Mouse (Mus musculus) small intestine, adult 2 months (tissue): ENCODE results near the gene Ttll1.

Source experiments
- CTCF ChIP-seq: fragments of 200-500 bp; IDR thresholded peaks from 2 replicates; pipeline ENCODE4 v1.5.1; 2012; ENCODE audit warnings: low read depth, mild to moderate bottlenecking, control low read depth, inconsistent platforms, low read length, moderate library complexity, mixed read lengths; ENCODE audit not compliant: insufficient replicate concordance, insufficient read length; ENCODE audit errors: extremely low read depth
- POLR2A ChIP-seq: fragments of 200-500 bp; IDR thresholded peaks from 2 replicates; pipeline ENCODE4 v1.6.1; 2012; ENCODE audit warnings: low read depth, mild to moderate bottlenecking, control low read depth, inconsistent platforms, low read length, moderate library complexity

DNA sequence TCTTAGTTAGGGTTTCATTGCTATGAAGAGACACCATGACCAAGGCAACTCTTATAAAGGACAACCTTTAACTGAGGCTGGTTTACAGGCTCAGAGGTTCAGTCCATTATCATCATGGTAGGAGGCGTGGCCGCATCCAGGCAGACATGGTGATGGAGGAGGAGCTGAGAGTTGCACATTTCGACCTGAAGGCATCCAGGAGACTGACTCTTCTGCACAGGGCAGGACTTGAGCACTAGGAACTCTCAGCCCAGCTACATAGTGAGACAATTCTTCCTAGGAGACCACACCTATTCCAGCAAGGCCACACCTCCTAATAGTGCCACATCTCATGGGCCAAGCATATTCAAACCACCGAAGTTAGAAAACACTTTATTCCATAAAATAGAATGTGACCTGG, 30.9 kb downstream of the Ttll1 start:
- TF ChIP-seq POLR2A (no peak), CTCF (no peak)
